Mouse (Mus musculus): ENCODE results near the gene Dpy19l3.

The Dpy19l3 gene

GRCm38 (mm10) chr7:35687229-35687628 is 67.0 kb downstream of the Dpy19l3 start:
- DNase-seq, result no peak

DNA sequence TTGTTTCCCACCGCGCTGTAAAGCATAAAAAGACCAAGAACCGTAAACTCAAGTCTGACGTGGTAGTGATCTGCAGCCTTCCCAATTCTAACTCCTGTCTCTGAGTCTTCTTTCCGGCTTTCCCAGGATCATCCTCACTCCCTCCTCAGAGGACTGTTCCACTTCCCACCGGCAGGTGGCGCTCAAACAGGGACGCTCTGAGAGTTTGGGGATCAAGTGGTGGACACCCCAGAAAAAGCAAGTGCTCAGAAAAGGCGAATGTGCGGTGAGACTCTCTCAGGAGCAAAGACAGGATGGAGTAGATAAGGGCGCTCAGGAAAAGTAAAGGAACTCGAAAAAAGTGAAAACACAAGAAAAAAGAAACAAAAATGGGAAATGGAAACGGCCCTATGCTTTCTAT is 67.5 kb downstream of the Dpy19l3 start:
- DNase-seq, result peak; percentile 66

GRCm38 (mm10) chr7:35686216-35686615 is 68.0 kb downstream of the Dpy19l3 start:
- no peak for DNase-seq

DNA sequence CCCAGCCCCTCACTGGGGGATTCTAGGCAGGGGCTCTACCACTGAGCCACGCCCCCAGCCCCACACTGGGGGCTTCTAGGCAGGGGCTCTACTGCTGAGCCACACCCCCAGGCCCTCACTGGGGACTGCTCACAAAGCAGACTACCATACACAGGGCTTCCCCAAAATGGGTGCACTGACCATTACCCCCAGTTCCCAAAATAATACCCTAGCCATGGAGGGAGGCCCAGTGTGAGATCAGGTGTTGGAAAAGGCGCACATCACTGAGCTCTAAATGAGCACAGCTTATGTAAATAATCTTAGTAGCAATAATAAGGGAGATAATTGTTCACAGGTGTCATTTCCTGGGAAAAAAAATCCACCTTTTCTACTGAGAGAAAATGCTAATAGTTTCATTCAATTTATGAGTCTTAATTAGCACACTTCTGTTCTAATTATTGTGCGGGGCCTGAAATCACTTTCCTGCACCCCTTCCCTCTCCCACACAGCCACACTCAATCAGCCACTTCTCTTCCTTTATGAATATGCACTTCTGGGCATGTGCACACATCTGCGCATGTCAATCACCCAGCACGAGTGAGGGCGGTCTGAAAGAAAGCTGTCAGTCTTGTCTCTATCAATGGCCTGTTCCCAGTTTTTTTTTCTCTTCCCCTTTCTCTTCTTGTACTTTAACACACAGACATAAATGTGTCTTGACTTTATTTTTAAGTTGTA is 70.7 kb downstream of the Dpy19l3 start:
- DNase-seq, result no peak

DNA sequence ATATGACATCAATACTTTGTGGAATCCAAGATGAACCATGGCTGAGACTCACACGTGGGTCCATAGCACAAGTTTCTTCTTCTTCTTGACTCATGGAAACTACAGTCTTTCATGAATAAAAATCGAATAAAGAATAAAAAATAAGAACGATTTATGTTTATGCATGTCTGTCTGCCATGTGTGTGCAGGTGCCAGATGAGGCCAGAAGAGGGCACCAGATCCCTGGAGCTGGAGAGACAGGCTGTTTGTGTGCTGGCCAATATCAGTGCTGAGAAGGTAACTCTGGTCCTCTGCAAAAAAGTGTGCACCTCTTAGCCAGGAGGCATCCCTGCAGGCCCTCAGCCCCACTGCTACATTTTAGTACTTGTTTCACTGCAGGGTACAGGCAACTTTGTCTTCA is 72.7 kb downstream of the Dpy19l3 start:
- DNase-seq, result no peak

GRCm38 (mm10) chr7:35678976-35679375 is 75.3 kb downstream of the Dpy19l3 start:
- no peak for DNase-seq

DNA sequence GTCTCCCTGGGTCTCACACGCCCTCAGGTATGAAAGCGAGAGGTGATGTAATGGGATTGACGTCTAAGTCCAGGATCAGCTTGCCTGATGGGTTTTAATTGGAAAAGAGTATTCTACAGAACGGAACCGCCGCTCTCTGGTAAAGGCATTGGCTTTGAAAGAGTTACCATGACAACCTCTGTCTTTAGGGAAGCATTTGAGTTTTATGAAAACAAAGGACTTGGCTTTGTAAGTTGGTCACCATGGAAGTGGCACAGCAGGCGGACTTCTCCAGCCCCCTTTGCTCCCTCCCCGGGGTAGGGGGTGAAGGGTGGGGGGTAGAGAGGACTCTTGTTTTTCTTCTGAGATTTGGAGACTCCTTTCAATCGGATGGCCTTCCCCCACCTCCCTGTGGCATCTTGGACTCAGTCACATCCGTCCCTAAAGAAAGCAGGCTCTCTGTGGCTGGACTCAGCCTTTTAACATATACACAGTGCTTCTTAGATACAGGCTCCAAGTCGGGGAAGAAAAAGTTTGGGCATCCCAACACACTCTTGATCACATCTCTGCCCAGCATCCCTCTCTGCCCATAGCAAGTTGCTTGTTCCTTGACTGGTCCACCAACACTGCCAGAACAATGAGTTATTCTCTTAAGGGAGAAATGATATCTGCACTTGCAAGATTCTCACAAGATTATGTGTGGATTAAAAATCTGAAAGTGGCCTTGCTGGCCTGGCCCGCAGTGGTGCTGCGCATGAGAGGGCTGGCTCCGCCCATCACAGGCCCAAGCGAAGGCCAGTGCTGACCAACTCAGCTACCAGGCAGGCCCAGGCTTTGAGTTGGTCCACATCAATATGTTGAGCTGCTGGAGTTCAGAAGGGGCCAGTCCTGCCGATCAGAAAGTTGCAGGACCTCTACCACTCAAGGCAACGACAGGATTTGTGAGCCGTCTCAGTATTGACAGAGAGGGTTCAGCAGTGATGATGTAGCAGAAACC is 85.9 kb downstream of the Dpy19l3 start:
- no peak for DNase-seq

DNA sequence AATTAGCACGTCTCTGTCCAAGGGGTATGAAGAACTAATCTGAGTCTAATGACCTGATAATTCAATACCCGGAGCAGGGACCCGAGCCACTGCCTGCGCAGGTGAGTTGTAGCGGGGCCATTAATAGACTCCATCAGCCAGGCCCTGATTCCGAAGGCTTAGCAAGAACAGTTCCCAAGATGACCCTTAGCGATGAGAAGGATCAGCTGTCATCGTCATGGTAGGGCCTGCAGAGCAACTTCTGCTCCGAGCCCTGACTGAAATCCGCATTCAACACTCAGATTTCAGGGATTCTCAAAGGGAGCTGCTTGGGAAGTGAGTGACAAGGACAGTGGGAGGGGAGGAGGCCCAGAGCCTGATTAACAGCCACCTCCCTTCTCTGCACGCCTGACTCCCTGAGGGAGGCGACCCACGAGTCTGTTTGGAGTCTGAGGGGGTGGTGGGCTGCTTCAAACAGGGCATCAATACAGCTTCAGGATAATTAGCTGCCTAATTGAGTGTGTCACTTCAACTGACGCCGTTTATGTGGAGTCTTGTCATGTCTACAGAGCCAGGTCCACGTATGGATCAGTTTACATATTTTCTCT is 90.4 kb downstream of the Dpy19l3 start:
- DNase-seq, result no peak

GRCm38 (mm10) chr7:35659173-35659572 is 95.1 kb downstream of the Dpy19l3 start:
- peak; percentile 28 for DNase-seq

DNA sequence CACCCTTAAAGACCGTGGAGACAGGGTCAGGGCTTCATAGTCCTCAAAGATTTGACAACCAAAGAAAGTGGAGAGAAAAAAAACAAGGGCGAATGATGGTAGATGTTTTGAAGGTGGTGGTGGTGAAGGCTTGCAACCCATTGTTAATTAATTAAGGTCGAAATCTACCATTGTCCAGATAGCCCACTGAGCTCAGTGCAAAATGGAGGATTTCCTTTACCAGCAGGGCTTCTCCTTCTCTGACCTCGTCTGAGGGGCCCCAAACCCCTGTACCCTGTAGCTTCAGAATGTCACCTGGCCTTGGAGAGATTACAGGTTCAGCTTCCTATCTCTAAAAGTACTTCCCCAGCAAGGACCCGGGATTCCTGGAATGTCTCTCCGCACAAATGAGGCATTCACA is 96.4 kb downstream of the Dpy19l3 start:
- DNase-seq, result no peak

GRCm38 (mm10) chr7:35651583-35652270 is 102.5 kb downstream of the Dpy19l3 start:
- no peak for DNase-seq

DNA sequence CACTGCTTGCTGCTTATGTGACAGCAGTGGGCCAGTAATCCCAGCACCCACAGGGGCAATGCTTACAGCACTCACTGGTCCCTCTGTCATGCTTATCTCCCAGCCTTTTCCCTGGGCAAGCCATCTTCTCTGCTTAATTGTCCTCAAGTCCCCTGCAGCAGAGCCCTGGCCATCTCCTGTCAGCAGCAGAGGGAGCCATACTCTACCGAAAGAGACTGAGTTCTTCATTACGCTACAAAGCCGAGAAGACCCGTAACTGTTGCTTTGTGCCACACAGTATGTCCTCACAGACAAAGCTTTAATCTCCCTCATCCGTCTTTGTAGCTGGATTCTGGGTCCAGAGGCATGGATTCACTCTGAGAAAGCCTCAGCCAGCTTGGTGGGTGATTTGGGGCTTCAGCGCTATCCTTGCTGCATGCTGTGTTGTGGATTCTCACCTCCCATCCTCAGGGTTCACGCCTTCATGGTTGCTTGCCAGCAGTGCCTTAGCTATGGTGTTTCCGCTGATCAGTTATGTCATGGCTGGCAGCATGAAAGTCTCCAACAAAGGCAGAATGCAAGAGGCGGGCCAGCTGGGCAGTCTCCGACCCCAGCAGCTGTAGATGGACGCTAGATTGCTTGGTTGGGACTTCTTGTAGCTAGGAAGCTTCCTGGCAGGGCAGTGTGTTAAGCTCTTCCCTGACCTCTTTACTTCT is 103.4 kb downstream of the Dpy19l3 start:
- DNase-seq, result peak; percentile 45

DNA sequence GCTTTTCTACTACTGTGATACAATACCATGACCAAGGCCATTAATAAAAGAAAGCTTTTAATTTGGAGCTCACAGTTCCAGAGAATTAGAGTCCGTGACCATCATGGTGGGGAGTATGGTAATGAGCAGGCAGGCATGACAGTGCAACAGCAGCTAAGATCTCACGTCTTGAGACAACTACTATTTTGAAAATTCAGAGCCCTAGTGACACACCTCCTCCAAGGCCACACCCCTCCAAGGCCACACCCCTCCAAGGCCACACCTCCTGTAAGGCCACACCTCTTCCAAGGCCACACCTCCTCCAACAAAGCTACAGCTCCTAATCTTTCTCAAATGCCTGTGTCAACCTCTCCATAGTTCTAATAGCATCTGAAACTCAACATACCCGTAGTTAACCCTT is 105.2 kb downstream of the Dpy19l3 start:
- no peak for DNase-seq

DNA sequence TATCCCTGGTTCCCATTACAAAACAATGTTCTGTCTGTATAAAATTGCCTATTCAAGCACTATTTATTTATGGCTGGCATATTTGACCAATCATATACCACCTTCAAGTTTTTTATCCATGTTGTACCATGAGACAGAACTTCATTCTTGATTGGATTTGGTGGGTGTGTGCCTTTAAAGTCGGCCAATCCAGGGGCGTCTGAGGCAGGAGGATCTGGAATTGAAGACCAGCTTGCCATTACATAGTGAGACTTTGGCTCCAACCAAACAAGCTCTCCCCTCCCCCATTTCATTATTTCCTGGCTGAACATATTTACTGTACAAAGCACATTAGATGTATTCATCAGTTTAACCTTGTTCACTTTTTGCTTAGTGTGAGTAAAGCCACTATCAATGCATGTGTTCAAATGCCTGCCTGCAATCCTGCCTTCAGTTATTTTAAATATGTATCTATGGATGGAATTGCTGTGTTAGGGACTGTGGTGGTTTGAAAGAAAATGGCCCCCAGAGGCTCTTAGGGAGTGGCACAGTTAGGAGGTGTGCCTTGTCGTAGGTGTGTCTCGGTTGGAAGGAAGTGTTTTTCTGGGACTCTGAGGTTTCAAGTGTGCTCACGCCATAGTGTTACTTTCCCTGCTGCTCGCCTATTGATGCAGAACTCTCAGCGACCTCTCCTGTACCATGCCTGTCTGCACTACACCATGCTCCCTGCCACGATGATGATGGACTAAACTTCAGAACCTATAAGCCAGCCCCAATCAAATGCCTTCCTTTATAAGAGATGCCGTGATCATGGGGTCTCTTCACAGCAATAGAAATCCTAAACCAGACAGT is 105.8 kb downstream of the Dpy19l3 start:
- DNase-seq, result no peak

- DNase-seq, result peak; percentile 99
Observed at GRCm38 (mm10) chr7:35647101-35647698, 107.1 kb downstream of the Dpy19l3 start, which contains the start of gene Pdcd5. Gene Pdcd5, minus strand, starts transcription at chr7:35647521.

- peak; percentile 32 for DNase-seq
Observed at GRCm38 (mm10) chr7:35646317-35647081, 107.8 kb downstream of the Dpy19l3 start.

DNA sequence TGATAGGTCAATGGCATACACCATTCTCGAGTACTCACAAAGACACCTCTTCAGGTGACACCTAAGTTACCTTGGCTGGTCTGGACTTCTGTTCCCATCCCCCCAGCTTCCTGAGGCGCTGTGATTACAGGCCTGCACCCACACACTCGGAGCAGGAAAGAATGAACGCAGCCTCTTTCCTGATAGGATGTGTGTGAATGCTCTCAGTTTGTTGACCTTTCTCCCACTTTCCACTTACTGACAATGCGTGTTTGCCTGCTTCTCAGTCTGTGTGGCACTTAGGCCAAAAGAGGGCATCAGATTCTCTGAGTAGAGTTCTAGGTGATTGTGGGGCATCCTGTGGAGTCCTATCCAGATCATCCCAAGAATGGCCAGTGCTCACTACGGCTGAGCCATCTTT is 114.2 kb downstream of the Dpy19l3 start:
- DNase-seq, result no peak

GRCm38 (mm10) chr7:35636874-35637273 is 117.4 kb downstream of the Dpy19l3 start:
- no peak for DNase-seq

- peak; percentile 55 for DNase-seq
Observed at GRCm38 (mm10) chr7:35636229-35636628, 118.0 kb downstream of the Dpy19l3 start.
